ENCODE assay signal across 8 mouse cellular contexts in genomic region chrX:7375716-7376480, GRCm38 (mm10). TPM values are rescaled to one million over a fixed set of nuclear protein-coding genes. Genes with fewer than 3 reads are reported as not detected.
DNase-seq lines count a peak whose midpoint lies in the region; ATAC-seq and TF ChIP-seq lines count a peak whose summit lies in the region.

Gene Usp27x, minus strand, starts transcription at chrX:7375830.

- no peaks in the 10 kb centered on the region for H3K9me3 ChIP-seq in ES-E14 (ENCODE audit: control insufficient read depth, insufficient read depth, low read depth, low read length)
- no peaks in the 10 kb centered on the region for H3K9me3 ChIP-seq in forebrain, embryonic 15.5 days
- no peaks in the 10 kb centered on the region for H3K9me3 ChIP-seq in lung, embryonic 15.5 days

- peak within 1 kb of the TSS; percentile 75 for H3K4me2 ChIP-seq in forebrain, embryonic 15.5 days (replicated peaks)
- peak within 1 kb of the TSS; percentile 85 for H3K4me2 ChIP-seq in lung, embryonic 15.5 days

- H3K27me3 ChIP-seq in forebrain, embryonic 15.5 days: no peaks in the 10 kb centered on the region
- no peaks in the 10 kb centered on the region for H3K27me3 ChIP-seq in lung, embryonic 15.5 days

- in situ Hi-C loops in ES-E14 (cut with MboI; ENCODE audit: low sequenced_read_pairs in 2 of 2, unreplicated experiment in 2 of 2): no loop called here

- peaks cover 5% of the 10 kb centered on the region; the same call in 1 of the 2 replicates for H3K36me3 ChIP-seq in ES-E14 (ENCODE audit: control insufficient read depth, insufficient read depth, low read length, poor library complexity, severe bottlenecking)
- no peaks in the 10 kb centered on the region for H3K36me3 ChIP-seq in forebrain, embryonic 15.5 days
- H3K36me3 ChIP-seq in lung, embryonic 15.5 days: no peaks in the 10 kb centered on the region

- H3K4me1 ChIP-seq in ES-E14 (ENCODE audit: control insufficient read depth in 2 of 2, insufficient read depth in 2 of 2, low read length in 2 of 2, poor library complexity in 1 of 2): no peaks in the 10 kb centered on the region; a peak in 1 of 4 replicates
- H3K4me1 ChIP-seq in forebrain, embryonic 15.5 days: peaks cover 13% of the 10 kb centered on the region; the same call in 1 of the 2 replicates
- H3K4me1 ChIP-seq in lung, embryonic 15.5 days: no peaks in the 10 kb centered on the region

- 24% methylated on average over 44 of the region's 51 CpGs for WGBS in forebrain, embryonic 15.5 days
- WGBS in lung, embryonic 15.5 days: 17% methylated on average over 50 of the region's 51 CpGs

- H3K9ac ChIP-seq in ES-E14 (ENCODE audit: insufficient read depth, low read depth, low read length, poor library complexity, severe bottlenecking): peak within 1 kb of the TSS; percentile 82
- peak within 1 kb of the TSS; percentile 61 for H3K9ac ChIP-seq in forebrain, embryonic 15.5 days (replicated peaks)
- peak within 1 kb of the TSS; percentile 59 for H3K9ac ChIP-seq in lung, embryonic 15.5 days

- ATAC-seq in forebrain, embryonic 15.5 days (replicated peaks): peak; percentile 90
- peak; percentile 94 for ATAC-seq in lung, embryonic 15.5 days (ENCODE audit: borderline replicate concordance, extremely low read depth, low FRiP score, low TSS enrichment)

- peak within 1 kb of the TSS; percentile 57 for H3K27ac ChIP-seq in ES-E14 (ENCODE audit: insufficient read depth, low read depth, low read length, poor library complexity, severe bottlenecking)
- H3K27ac ChIP-seq in forebrain, embryonic 15.5 days (replicated peaks): peak within 1 kb of the TSS; percentile 93
- H3K27ac ChIP-seq in lung, embryonic 15.5 days: peak within 1 kb of the TSS; percentile 93

- H3K4me3 ChIP-seq in ES-E14 (ENCODE audit: insufficient read depth in 1 of 2, low read depth in 1 of 2, low read length in 2 of 2, poor library complexity in 1 of 2, severe bottlenecking in 1 of 2): peak within 1 kb of the TSS; percentile 77 to 86
- peak within 1 kb of the TSS; percentile 61 for H3K4me3 ChIP-seq in forebrain, embryonic 15.5 days
- H3K4me3 ChIP-seq in lung, embryonic 15.5 days: peak within 1 kb of the TSS; percentile 61

- intact Hi-C loops in heart, postnatal 36 days (cut with DNase I): loop anchor here (2.0 to 5.0 kb wide), 2 partner anchors 47 to 54 kb away; no protein-coding TSS in a partner anchor

- peak; percentile 41 for DNase-seq in ES-E14 (ENCODE audit: low read depth, low spot score)
- peak; percentile 79 for DNase-seq in cerebellum, adult 11-12 months
- DNase-seq in heart, postnatal 36 days: peak; percentile 63 to 76
- DNase-seq in layer of hippocampus, adult 8-10 months (ENCODE audit: low spot score in 2 of 2): peak; percentile 50 to 68
- peak; percentile 76 for DNase-seq in ovary, adult 18-20 months (ENCODE audit: low spot score)
- peak; percentile 39 for DNase-seq in thymus, postnatal 0 days (ENCODE audit: low spot score)

TF ChIP-seq in ES-E14, 5 proteins besides CTCF, POLR2A, EP300 and RAD21:
- TF ChIP-seq MAFK (IDR thresholded peaks at IDR 0.05; ENCODE audit: insufficient read depth, low read depth, low read length) (no peak), HCFC1 (IDR thresholded peaks at IDR 0.05; ENCODE audit: borderline replicate concordance, insufficient read depth, low read length) (no peak), CHD2 (IDR thresholded peaks at IDR 0.05; ENCODE audit: low read depth, low read length) (no peak), ZC3H11A (IDR thresholded peaks at IDR 0.05; ENCODE audit: borderline replicate concordance, low read depth, low read length) (no peak), ZNF384 (IDR thresholded peaks at IDR 0.05; ENCODE audit: low read depth, low read length) (no peak)

RNA-seq across cellular contexts. Expression of gene Usp27x, which starts in this region (rescaled TPM):
- total RNA-seq in ES-E14 (2012; rRNA removed): 4.0 and 5.1 TPM in 2 replicates
- 1.7 and 1.9 TPM in 2 replicates for polyA plus RNA-seq in forebrain, embryonic 15.5 days (2015; fragmentation: Nextera tagmentation; extraction: Ambion mirVana)
- under 1 TPM; 0.76 to 0.92 TPM for total RNA-seq in heart, postnatal 36 days (2021)
- total RNA-seq in layer of hippocampus, adult 8-10 months (2022): 10 to 100 TPM; 13.6 to 15.9 (median 15.4) TPM
- polyA plus RNA-seq in lung, embryonic 15.5 days (2015; fragmentation: Nextera tagmentation; extraction: Ambion mirVana): 0.81 and 0.93 TPM in 2 replicates
- 0.21 and 0.31 TPM in 2 replicates for polyA plus RNA-seq in thymus, postnatal 0 days (2015; fragmentation: Nextera tagmentation; extraction: Ambion mirVana)

Comparison
In these comparisons a context has a peak if more than half of its experiments do, and no peak if none do; other contexts are left out.
1. Peak in every context shown above with its lines: DNase-seq, ATAC-seq, H3K4me3 ChIP-seq and H3K27ac ChIP-seq.
2. Peak in DNase-seq in heart, postnatal 36 days; RNA of the gene not detected or under 1 TPM.
3. Peak in ATAC-seq, H3K4me3 ChIP-seq, H3K27ac ChIP-seq, H3K9ac ChIP-seq and H3K4me2 ChIP-seq in lung, embryonic 15.5 days; RNA of the gene not detected or under 1 TPM.
4. Peak in DNase-seq in thymus, postnatal 0 days; RNA of the gene not detected or under 1 TPM.